8 mouse cellular contexts compared by ENCODE assay signal in the genomic region with DNA sequence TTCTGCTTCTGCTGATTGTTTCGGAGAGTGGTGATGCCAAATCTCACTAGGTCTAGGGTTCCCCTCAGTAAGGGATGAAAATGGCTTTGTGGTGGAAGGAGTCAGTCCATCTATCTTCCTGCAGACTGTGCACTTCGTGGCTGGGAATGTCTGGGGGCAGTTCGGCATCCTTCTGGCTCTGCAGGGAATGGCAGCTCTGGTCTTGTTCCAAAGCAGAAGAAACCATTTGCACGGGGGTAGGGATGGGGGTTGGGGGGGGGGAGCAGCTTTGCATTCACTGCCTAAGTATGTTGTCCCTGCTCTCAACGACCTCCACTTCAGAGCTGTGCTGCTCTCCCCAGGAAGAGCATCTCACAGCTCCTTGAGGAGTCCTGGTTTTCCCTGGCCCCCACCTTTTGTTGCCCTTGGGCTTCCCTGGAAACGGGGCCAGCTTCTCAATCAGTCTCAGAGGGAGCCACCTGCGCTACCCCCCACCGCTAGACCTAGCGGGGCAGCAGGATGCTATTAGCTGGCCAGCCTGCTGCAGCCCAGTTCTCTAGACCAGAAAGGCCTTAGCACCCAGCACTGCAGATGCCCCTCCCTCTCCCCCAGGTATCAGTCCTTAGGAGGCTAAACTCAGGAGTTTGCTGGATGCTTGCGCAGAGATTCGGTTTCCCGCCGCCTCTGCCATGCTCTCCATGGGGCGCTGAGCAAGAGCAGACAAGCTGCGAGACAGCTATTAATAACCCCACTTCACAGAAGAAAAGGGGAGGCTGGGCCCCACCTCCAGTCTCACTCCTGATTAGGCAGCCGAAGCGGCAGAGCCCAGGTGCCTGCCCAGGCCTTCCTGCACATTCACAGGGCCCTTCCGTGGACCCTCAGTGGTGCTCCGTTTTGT.
A peak's percentile ranks its signal among the peaks of the same experiment; 100 is the strongest.
DNase-seq lines count a peak whose midpoint lies in the region; ATAC-seq lines count a peak whose summit lies in the region.
"Had no signal": no experiment of that assay in that cellular context is flagged by ENCODE, and none has a peak within 500 bp of the region (broad histone marks: within the 10 kb centered on the region; RNA-seq: fewer than 3 reads in every experiment).

No protein-coding gene starts in this region.

- no peaks in the 10 kb centered on the region for H3K9me3 ChIP-seq in embryonic facial prominence, embryonic 12.5 days
- H3K9me3 ChIP-seq in limb, embryonic 11.5 days (ENCODE audit: control insufficient read depth, low read length) = no peaks in the 10 kb centered on the region
- no peaks in the 10 kb centered on the region for H3K9me3 ChIP-seq in liver, embryonic 12.5 days (replicated peaks)

- intact Hi-C loops in left cerebral cortex, postnatal 4 days (cut with DNase I) = no loop called here

- no peak overlapping the region for H3K27ac ChIP-seq in embryonic facial prominence, embryonic 12.5 days
- no peak overlapping the region for H3K27ac ChIP-seq in limb, embryonic 11.5 days (replicated peaks; ENCODE audit: low read depth, low read length)
- H3K27ac ChIP-seq in liver, embryonic 12.5 days = no peak overlapping the region

- peaks cover 11% of the 10 kb centered on the region; the same call in 1 of the 2 replicates for H3K4me1 ChIP-seq in embryonic facial prominence, embryonic 12.5 days
- peaks cover 8% of the 10 kb centered on the region for H3K4me1 ChIP-seq in limb, embryonic 11.5 days (ENCODE audit: control insufficient read depth, insufficient read depth, low read length)
- peaks cover 7% of the 10 kb centered on the region; the same call in 1 of the 2 replicates for H3K4me1 ChIP-seq in liver, embryonic 12.5 days

- no peaks in the 10 kb centered on the region for H3K27me3 ChIP-seq in embryonic facial prominence, embryonic 12.5 days
- no peaks in the 10 kb centered on the region for H3K27me3 ChIP-seq in limb, embryonic 11.5 days (ENCODE audit: control insufficient read depth, insufficient read depth, low read length)
- H3K27me3 ChIP-seq in liver, embryonic 12.5 days (replicated peaks) = peaks cover 24% of the 10 kb centered on the region
- H3K27me3 ChIP-seq: Patski had no signal

- H3K36me3 ChIP-seq in embryonic facial prominence, embryonic 12.5 days = no peaks in the 10 kb centered on the region
- no peaks in the 10 kb centered on the region for H3K36me3 ChIP-seq in limb, embryonic 11.5 days (ENCODE audit: control insufficient read depth, insufficient read depth, low read length)
- no peaks in the 10 kb centered on the region for H3K36me3 ChIP-seq in liver, embryonic 12.5 days

- no peak overlapping the region for H3K4me2 ChIP-seq in embryonic facial prominence, embryonic 12.5 days (replicated peaks)
- H3K4me2 ChIP-seq in limb, embryonic 11.5 days (ENCODE audit: low read depth, severe bottlenecking) = peak overlapping the region; percentile 32
- no peak overlapping the region for H3K4me2 ChIP-seq in liver, embryonic 12.5 days

- no peak for ATAC-seq in embryonic facial prominence, embryonic 12.5 days (ENCODE audit: insufficient number of reproducible peaks, insufficient read depth, low FRiP score, low TSS enrichment)
- no peak for ATAC-seq in limb, embryonic 11.5 days (ENCODE audit: insufficient number of reproducible peaks, low FRiP score, low TSS enrichment, low read depth)
- ATAC-seq in liver, embryonic 12.5 days = no peak
- ATAC-seq: Patski had no signal

- H3K9ac ChIP-seq in embryonic facial prominence, embryonic 12.5 days = 0 out of 2 replicates have a peak overlapping the region, but pooled peaks have one; percentile 15
- peak overlapping the region; percentile 23; the same call in 1 of the 2 replicates for H3K9ac ChIP-seq in limb, embryonic 11.5 days (ENCODE audit: low read length)
- H3K9ac ChIP-seq in liver, embryonic 12.5 days = no peak overlapping the region

- 26% methylated on average over 19 of the region's 19 CpGs for WGBS in embryonic facial prominence, embryonic 12.5 days
- WGBS in limb, embryonic 11.5 days = 13% methylated on average over 19 of the region's 19 CpGs
- 32% methylated on average over 19 of the region's 19 CpGs for WGBS in liver, embryonic 12.5 days (ENCODE audit: insufficient replicate concordance)

- no peak overlapping the region for H3K4me3 ChIP-seq in embryonic facial prominence, embryonic 12.5 days
- no peak overlapping the region for H3K4me3 ChIP-seq in limb, embryonic 11.5 days (ENCODE audit: low read depth, low read length)
- no peak overlapping the region for H3K4me3 ChIP-seq in liver, embryonic 12.5 days

- DNase-seq in left cerebral cortex, adult 11 months (ENCODE audit: low spot score) = peak; percentile 53
- DNase-seq in left cerebral cortex, postnatal 4 days = no peak
- DNase-seq in cerebellum, adult 18-20 months = peak; percentile 20 to 39
- peak; percentile 47 for DNase-seq in limb, embryonic 11.5 days (ENCODE audit: low spot score)
- DNase-seq in testis, postnatal 10 days (ENCODE audit: low spot score) = no peak

Comparison
In these comparisons a context has a peak if more than half of its experiments do, and no peak if none do; other contexts are left out.
1. DNase-seq: peak in left cerebral cortex, adult 11 months (single experiment), cerebellum, adult 18-20 months (2 of 2) and limb, embryonic 11.5 days (single experiment); none in left cerebral cortex, postnatal 4 days (single experiment) and testis, postnatal 10 days (single experiment).